In the genomic region with DNA sequence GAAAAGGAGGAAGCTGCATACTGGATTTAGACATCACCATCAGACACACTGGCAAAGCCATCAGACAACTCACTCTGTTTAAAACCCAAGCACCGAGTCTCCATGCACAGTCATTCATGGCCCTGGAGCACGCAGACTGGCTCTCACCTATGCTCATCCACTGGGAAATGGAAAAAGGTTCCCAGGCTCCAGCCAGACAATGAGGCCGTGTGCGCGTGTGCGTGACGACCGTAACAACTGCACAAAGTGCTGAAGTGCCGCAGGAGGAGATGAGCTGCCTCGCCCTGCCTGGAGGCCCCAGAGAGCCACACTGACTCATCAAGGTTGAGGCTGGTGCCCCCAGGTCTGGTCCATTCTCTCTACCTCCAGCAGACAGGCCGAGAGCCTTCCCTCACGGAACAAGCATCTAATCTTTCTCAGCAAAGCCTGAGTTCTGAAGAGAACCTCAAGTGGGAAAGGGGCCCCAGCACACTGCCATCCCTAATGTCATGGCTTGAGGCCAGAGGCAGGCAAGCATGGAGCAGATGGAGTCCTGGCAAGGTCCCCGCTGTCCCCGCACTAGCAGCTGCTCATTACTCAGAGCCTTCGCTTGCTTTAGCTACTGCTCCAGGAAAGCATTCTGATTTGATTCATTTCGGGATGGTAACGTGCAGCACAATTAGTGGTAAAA, we compare ENCODE assay signal across 8 mouse cellular contexts.
DNase-seq lines count a peak whose midpoint lies in the region.

No protein-coding gene starts in this region.

- peak; percentile 52 for DNase-seq in lung, postnatal 10 days
- DNase-seq in lung, adult 18-20 months: no peak
- peak; percentile 50 to 88 for DNase-seq in cerebellum, postnatal 4 days (ENCODE audit: low spot score in 2 of 2)
- DNase-seq in layer of hippocampus, adult 9-11 months: peak; percentile 79
- peak; percentile 62 for DNase-seq in right cerebral cortex, postnatal 14 days
- DNase-seq in embryo, embryonic 9.5 days (ENCODE audit: extremely low spot score): no peak
- no peak for DNase-seq in spleen, adult 18-20 months
- no peak for DNase-seq in natural killer cell, adult 2 months (ENCODE audit: low spot score in 2 of 2)

Comparison
In these comparisons a context has a peak if more than half of its experiments do, and no peak if none do; other contexts are left out.
1. DNase-seq: peak in lung, postnatal 10 days (single experiment), cerebellum, postnatal 4 days (2 of 2), layer of hippocampus, adult 9-11 months (single experiment) and right cerebral cortex, postnatal 14 days (single experiment); none in lung, adult 18-20 months (0 of 2), embryo, embryonic 9.5 days (single experiment), spleen, adult 18-20 months (0 of 2) and natural killer cell, adult 2 months (0 of 2).